ENCODE assay signal across 16 mouse cellular contexts in genomic region chr13:95020216-95020615, GRCm38 (mm10).
"Had no signal": no experiment of that assay in that cellular context is flagged by ENCODE, and none has a peak within 500 bp of the region (broad histone marks: within the 10 kb centered on the region; RNA-seq: fewer than 3 reads in every experiment).

No protein-coding gene starts in this region.

- H3K4me1 ChIP-seq: lung, embryonic 15.5 days; megakaryocyte, embryonic 14.5 days had no signal

- H3K27me3 ChIP-seq: lung, embryonic 15.5 days; megakaryocyte, embryonic 14.5 days; neural tube, embryonic 12.5 days; stomach, embryonic 15.5 days had no signal

- H3K27ac ChIP-seq: lung, embryonic 15.5 days; macrophage; midbrain, embryonic 12.5 days; neural tube, embryonic 12.5 days; stomach, embryonic 15.5 days; stomach, postnatal 0 days had no signal

- ATAC-seq: liver, postnatal 0 days; lung, postnatal 0 days had no signal

- H3K36me3 ChIP-seq: stomach, embryonic 15.5 days had no signal

- H3K4me2 ChIP-seq: lung, embryonic 15.5 days; midbrain, embryonic 12.5 days; neural tube, embryonic 12.5 days; stomach, embryonic 15.5 days had no signal

- H3K4me3 ChIP-seq: lung, embryonic 15.5 days; megakaryocyte, embryonic 14.5 days; midbrain, embryonic 12.5 days; neural tube, embryonic 12.5 days; stomach, embryonic 15.5 days had no signal

- H3K9ac ChIP-seq: liver, postnatal 0 days; lung, embryonic 15.5 days; midbrain, embryonic 12.5 days; neural tube, embryonic 12.5 days; stomach, embryonic 15.5 days had no signal

- H3K9me3 ChIP-seq: lung, embryonic 15.5 days; megakaryocyte, embryonic 14.5 days; midbrain, embryonic 12.5 days; neural tube, embryonic 12.5 days; stomach, embryonic 15.5 days had no signal

- DNase-seq: liver, postnatal 0 days; lung, adult 2 months; lung, postnatal 14 days; lung, postnatal 36 days; midbrain, embryonic 14.5 days; right cerebral cortex, postnatal 14 days; thymus, postnatal 14 days; thymus, postnatal 36 days had no signal
